Mouse (Mus musculus) 3134 (cell line): ENCODE results near the gene Ciao2a.

Experiments used
- DNase-seq: peaks from one replicate; pipeline ENCODE4 v3.0.0-alpha.2; 2011; ENCODE audit warnings: low spot score; ENCODE audit not compliant: insufficient read length; ENCODE audit errors: extremely low read depth

Gene Ciao2a

GRCm38 (mm10) chr9:66119498-66119897 is 6.9 kb upstream of the Ciao2a start:
- DNase-seq: no peak

GRCm38 (mm10) chr9:66120106-66120505 is 6.3 kb upstream of the Ciao2a start:
- DNase-seq: no peak

GRCm38 (mm10) chr9:66120945-66121344 is 5.5 kb upstream of the Ciao2a start:
- DNase-seq: no peak

- no peak for DNase-seq
Measured at GRCm38 (mm10) chr9:66121421-66121820, 5.0 kb upstream of the Ciao2a start.

GRCm38 (mm10) chr9:66123648-66124047 is 2.8 kb upstream of the Ciao2a start:
- no peak for DNase-seq

GRCm38 (mm10) chr9:66124111-66124531 is 2.3 kb upstream of the Ciao2a start:
- no peak for DNase-seq

GRCm38 (mm10) chr9:66124681-66125542 is 1.5 kb upstream of the Ciao2a start:
- peak; percentile 98 for DNase-seq

DNA sequence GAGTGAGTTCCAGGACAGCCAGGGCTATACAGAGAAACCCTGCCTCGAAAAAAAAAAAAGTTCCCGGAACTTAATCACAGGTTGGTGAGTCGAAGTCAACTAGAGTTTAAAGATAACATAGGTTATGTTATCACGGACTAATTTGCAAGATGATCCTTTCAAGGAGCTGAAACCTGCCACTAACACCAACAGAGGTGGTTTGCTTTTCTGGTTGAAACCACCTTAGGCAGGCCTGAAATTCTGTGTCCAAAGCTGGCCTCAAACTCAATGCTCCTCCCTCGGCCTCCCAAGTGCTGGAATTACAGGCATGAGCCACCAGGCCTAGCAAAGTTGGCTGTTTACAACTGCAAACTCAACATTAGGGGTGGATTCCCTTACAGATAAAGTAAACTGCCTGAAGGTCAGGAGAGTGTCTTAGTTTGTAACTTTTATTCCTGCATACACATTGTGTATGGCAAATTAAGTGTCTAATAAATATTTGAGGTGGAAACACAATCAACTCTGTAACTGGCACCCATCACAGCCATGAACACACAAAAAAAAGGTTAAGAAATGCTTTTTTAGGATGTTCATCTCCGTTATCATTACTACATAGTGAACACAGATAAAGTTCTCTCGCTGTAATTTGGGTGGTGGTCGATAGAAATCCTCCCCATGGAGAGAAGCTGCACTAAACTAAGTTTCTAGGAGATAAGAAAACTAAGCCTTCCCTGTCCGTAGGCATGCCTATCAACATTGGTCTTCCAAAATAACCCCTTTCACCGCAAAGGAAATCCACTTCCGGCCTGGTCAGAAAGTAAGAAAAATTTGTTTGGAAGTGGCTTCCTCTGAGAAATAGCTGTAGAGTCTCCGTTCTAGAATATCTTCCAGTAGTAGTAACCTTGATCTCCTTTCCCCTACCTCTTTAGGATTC is 612 bp upstream of the Ciao2a start:
- no peak for DNase-seq

- no peak for DNase-seq
Measured at GRCm38 (mm10) chr9:66127193-66127546, 759 bp downstream of the Ciao2a start.

DNA sequence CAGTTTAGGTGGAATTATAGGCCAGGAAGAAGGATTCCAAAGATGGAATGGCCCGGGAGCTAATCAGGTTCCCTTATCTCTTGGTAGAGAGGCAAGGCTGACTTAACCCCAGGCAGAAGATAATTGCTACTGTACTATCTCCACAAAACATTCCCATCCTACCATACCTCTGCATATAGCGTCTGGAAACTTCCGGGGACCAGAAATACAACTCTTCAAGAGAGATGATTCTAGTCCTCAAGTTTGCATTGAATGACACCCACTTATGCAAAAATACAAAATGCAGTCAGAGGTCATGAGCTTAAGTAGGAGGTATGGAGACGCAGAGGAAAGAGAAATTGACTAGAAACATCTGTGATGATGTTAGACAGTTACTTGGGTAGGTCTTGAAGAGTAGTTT is 1.5 kb downstream of the Ciao2a start:
- DNase-seq: no peak

GRCm38 (mm10) chr9:66131466-66131865 is 5.1 kb downstream of the Ciao2a start:
- no peak for DNase-seq

GRCm38 (mm10) chr9:66135967-66136366 is 9.6 kb downstream of the Ciao2a start:
- DNase-seq: no peak

DNA sequence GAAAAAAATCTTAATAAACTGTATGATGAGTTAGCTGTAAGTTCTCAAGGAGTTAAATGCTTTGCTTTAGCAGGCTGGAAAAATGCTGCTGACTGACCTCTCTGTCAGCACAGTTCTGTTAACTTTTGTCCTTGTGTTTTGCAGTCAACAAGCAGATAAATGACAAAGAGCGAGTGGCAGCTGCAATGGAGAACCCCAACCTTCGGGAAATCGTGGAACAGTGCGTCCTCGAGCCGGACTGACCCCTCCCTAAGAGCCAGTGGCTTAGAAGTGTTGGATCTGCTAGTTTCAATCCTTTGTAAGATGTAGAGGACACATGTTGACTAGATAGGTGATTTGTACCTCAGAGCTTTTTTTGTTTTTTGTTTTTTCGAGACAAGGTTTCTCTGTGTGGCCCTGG is 11.8 kb downstream of the Ciao2a start:
- DNase-seq: no peak

- DNase-seq: no peak
Measured at GRCm38 (mm10) chr9:66142265-66142664, 15.9 kb downstream of the Ciao2a start.

- DNase-seq: no peak
Measured at GRCm38 (mm10) chr9:66144248-66144647, 17.8 kb downstream of the Ciao2a start.

DNA sequence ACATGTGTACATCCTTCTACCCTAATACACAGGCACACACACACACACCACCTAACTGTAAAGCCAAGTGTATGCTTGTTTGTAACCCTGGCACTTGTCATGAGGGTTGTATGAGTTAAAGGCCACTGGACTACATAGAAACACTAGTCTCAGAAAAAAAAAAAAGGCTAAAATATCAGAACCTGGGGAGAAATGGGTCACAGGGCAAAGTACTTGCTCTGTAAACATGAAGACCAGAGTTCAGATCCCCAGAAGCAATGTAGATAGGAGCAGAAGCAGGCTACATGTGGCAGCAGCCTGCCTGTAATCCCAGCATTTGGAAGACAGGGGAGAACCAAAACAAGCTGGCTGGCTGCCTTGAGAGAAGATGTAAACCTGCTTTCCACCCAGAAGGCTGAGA is 19.7 kb downstream of the Ciao2a start:
- DNase-seq: no peak

DNA sequence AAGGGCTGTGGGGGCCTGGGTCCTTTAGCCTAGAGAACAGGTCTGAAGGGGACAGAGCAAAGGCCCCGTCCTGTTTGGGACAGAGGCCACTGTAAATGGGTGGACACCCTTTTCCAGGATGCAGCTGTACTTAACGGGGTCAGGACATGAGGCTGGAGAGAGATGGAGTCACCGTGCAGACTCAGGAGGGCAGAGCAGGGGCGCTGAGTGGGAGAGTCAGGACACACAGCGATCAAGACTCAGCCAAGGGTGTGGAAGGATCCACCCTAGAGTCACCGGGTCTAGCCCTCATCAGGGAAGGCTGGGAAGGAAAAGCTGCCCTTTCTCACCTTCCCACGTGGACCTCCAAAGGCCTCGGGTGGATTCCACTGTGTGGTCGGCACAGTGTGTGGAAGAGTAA is 25.6 kb downstream of the Ciao2a start:
- no peak for DNase-seq

DNA sequence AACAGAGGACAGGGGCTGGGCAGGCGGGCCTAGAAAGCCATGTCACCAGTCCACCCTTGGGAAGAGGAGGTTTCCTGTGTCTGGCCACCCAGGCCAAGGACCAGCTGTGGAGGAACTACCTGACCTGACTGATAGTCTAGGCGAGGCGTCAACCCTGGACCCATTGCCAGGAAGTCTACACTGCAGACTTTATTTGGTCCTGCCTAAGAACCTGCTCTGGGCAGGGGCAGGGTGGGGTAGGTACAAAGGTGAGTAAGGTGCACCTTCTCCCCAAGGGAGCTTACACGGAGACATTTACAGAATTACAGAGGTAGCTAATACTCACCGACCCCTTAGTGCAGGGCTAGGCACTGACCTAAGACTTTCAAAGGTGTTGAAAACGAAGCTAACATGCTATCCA is 27.2 kb downstream of the Ciao2a start:
- DNase-seq: no peak

DNA sequence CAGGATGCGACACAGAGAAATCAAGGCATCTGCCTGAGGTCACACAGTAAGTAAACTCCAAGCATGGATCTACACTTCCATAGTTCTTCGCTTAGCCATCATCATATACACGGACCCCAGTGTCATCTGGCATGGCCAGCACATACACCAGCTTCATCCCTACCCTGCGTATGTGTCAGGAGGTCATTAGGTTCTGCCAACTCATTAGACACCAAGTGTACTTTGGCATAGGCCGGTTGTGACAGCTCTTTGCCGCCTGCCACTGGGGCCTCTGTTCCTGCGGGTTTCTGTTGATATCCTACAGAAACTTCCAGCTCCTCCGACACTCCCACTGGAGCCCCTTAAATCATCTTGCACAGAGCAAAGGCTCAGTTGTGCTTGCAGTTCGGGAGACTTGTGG is 27.6 kb downstream of the Ciao2a start:
- no peak for DNase-seq

DNA sequence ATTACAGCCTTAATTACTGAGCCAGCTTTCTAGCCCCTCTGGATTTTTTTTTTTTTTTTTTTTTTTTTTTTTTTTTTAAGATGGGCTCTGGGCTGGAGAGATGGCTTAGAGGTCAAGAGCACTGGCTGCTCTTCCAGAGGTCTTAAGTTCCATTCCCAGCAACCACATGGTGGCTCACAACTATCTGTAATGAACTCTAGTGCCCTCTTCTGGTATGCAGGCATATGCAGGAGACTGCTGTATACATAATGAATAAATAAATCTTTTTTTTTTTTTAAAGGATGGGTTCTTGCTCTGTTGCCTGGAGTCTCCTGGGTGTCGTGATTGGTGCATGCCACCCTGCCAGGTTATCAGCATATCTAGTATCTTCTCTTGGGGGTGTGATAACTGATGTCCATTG is 29.1 kb downstream of the Ciao2a start:
- DNase-seq: no peak

- no peak for DNase-seq
Measured at GRCm38 (mm10) chr9:66157958-66158830, 31.8 kb downstream of the Ciao2a start, which contains the start of gene Dapk2. Gene Dapk2 (plus strand): TSS chr9:66158223.
